Comparison of ENCODE assay signal across 11 mouse cellular contexts in the genomic region with DNA sequence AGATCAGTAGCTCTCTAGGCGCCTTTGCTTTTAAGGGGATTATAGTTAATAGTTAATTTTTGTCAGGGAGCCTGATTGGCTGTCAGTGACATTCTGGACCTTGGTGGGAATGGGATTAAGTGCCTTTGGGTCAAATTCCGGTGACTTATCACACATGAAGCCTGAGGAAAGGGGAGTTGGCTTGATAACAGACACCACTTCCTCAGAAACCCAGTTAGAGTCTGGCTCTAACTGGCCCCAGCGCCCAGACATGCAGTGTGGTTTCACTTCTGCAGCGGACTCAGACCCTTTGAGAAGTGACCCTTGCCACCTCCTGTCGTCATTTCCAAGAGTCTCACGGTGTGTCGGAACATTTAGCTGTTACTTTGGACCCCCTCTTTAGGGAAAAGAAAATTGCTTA. TPM values are rescaled to one million over a fixed set of nuclear protein-coding genes. Genes with fewer than 3 reads are reported as not detected.
DNase-seq lines count a peak whose midpoint lies in the region; ATAC-seq and TF ChIP-seq lines count a peak whose summit lies in the region.
"Had no signal": no experiment of that assay in that cellular context is flagged by ENCODE, and none has a peak within 500 bp of the region (broad histone marks: within the 10 kb centered on the region; RNA-seq: fewer than 3 reads in every experiment).

No protein-coding gene starts in this region.

- H3K27me3 ChIP-seq in heart, adult 2 months (ENCODE audit: control insufficient read depth, insufficient read depth, low read length), result no peaks in the 10 kb centered on the region
- no peaks in the 10 kb centered on the region for H3K27me3 ChIP-seq in megakaryocyte, embryonic 14.5 days (replicated peaks)
- no peaks in the 10 kb centered on the region for H3K27me3 ChIP-seq in midbrain, embryonic 14.5 days (ENCODE audit: control insufficient read depth, insufficient read depth, low read length)

- no peak for TF ChIP-seq CTCF in heart, adult 2 months (IDR thresholded peaks at IDR 0.05)
- no peak for TF ChIP-seq CTCF in bone marrow, adult 2 months (IDR thresholded peaks at IDR 0.05; ENCODE audit: control insufficient read depth, insufficient read depth, low read length)

- peaks cover 2% of the 10 kb centered on the region for H3K4me1 ChIP-seq in heart, adult 2 months (ENCODE audit: control insufficient read depth, insufficient read depth, low read length)
- no peaks in the 10 kb centered on the region; the same call in 1 of the 2 replicates for H3K4me1 ChIP-seq in bone marrow, adult 2 months (ENCODE audit: control insufficient read depth, insufficient read depth, low read length)
- peaks cover 68% of the 10 kb centered on the region for H3K4me1 ChIP-seq in megakaryocyte, embryonic 14.5 days
- H3K4me1 ChIP-seq in midbrain, embryonic 14.5 days (ENCODE audit: control insufficient read depth, insufficient read depth, low read length), result no peaks in the 10 kb centered on the region

- no peak for ATAC-seq in midbrain, embryonic 14.5 days (ENCODE audit: low FRiP score, low TSS enrichment)
- ATAC-seq: inflammation-experienced regulatory T-cells, adult 6 months; midbrain, embryonic 16.5 days had no signal

- H3K4me2 ChIP-seq in midbrain, embryonic 14.5 days (ENCODE audit: low read length), result no peak overlapping the region

- no peak for TF ChIP-seq POLR2A in heart, adult 2 months (IDR thresholded peaks at IDR 0.05; ENCODE audit: insufficient read depth, low read depth, low read length)
- no peak for TF ChIP-seq POLR2A in bone marrow, adult 2 months (IDR thresholded peaks at IDR 0.05; ENCODE audit: borderline replicate concordance, control insufficient read depth, low read depth, low read length)

- no peak for TF ChIP-seq EP300 in heart, adult 2 months (IDR thresholded peaks at IDR 0.05; ENCODE audit: insufficient read depth, low read depth, low read length)

- H3K27ac ChIP-seq in heart, adult 2 months, result peak overlapping the region; percentile 21; the same call in 1 of the 2 replicates
- H3K27ac ChIP-seq in bone marrow, adult 2 months (ENCODE audit: control insufficient read depth, insufficient read depth, low read depth, low read length, poor library complexity), result no peak overlapping the region; the same call in 1 of the 2 replicates
- no peak overlapping the region for H3K27ac ChIP-seq in midbrain, embryonic 14.5 days (replicated peaks; ENCODE audit: low read depth, low read length)

- intact Hi-C loops in heart, adult 2 months (cut with DNase I), result loop anchor here (5.0 kb wide), 1 partner anchor 34 kb away; a partner anchor contains a TSS
- intact Hi-C loops in heart, postnatal 25 days (cut with DNase I), result no loop called here

- DNase-seq in heart, adult 2 months, result peak in 1 of 2 experiments; percentile 33
- no peak for DNase-seq in heart, postnatal 25 days (ENCODE audit: low spot score)
- peak; percentile 77 for DNase-seq in kidney, adult 9 months
- DNase-seq in gastrocnemius, postnatal 25 days, result no peak
- no peak for DNase-seq in midbrain, embryonic 14.5 days
- no peak for DNase-seq in urinary bladder, postnatal 25 days (ENCODE audit: low spot score)
- DNase-seq: adrenal gland, adult 2 months had no signal

- H3K9me3 ChIP-seq in megakaryocyte, embryonic 14.5 days, result no peaks in the 10 kb centered on the region
- H3K9me3 ChIP-seq in midbrain, embryonic 14.5 days (ENCODE audit: control insufficient read depth, low read length), result no peaks in the 10 kb centered on the region

- 23% methylated on average over 7 of the region's 7 CpGs for WGBS in heart, adult 2 months
- 9% methylated on average over 7 of the region's 7 CpGs for WGBS in bone marrow, adult 2 months
- 84% methylated on average over 7 of the region's 7 CpGs for WGBS in midbrain, embryonic 14.5 days

- no peak overlapping the region for H3K4me3 ChIP-seq in heart, adult 2 months
- H3K4me3 ChIP-seq in bone marrow, adult 2 months (replicated peaks; ENCODE audit: control insufficient read depth, low read depth, low read length), result peak overlapping the region; percentile 0
- H3K4me3 ChIP-seq in megakaryocyte, embryonic 14.5 days (replicated peaks), result peak overlapping the region; percentile 91
- H3K4me3 ChIP-seq in midbrain, embryonic 14.5 days (replicated peaks; ENCODE audit: low read depth, low read length), result no peak overlapping the region

- H3K36me3 ChIP-seq in heart, adult 2 months (ENCODE audit: control insufficient read depth, insufficient read depth, low read length), result no peaks in the 10 kb centered on the region
- peaks cover 62% of the 10 kb centered on the region for H3K36me3 ChIP-seq in megakaryocyte, embryonic 14.5 days (replicated peaks; ENCODE audit: low read length)
- peaks cover 21% of the 10 kb centered on the region for H3K36me3 ChIP-seq in midbrain, embryonic 14.5 days (ENCODE audit: control insufficient read depth, insufficient read depth, low read length)

- no peak overlapping the region for H3K9ac ChIP-seq in heart, adult 2 months (ENCODE audit: low read depth, low read length)
- no peak overlapping the region for H3K9ac ChIP-seq in midbrain, embryonic 14.5 days (replicated peaks; ENCODE audit: low read length)

- no peaks in the 10 kb centered on the region for H3K79me2 ChIP-seq in heart, adult 2 months (replicated peaks; ENCODE audit: control insufficient read depth, insufficient read depth, low read length)

RNA-seq across cellular contexts. Expression of a gene that starts 8.4 kb away (rescaled TPM):
- 10 to 100 TPM; 15.5 to 21.6 TPM for total RNA-seq in heart, adult 2 months (2021)
- 8.6 and 20.5 TPM in 2 replicates for polyA plus RNA-seq in heart, adult 2 months (2012; rRNA removed)
- 10 to 100 TPM; 12.9 to 14.3 TPM for total RNA-seq in heart, postnatal 25 days (2021)
- 36.6 and 44.1 TPM in 2 replicates for polyA plus RNA-seq in bone marrow, adult 2 months (2011; ENCODE audit: insufficient read depth, insufficient read length, low replicate concordance, missing spikeins)
- 4.4 and 14.6 TPM in 2 replicates for polyA plus RNA-seq in megakaryocyte, embryonic 14.5 days (2012; ENCODE audit: insufficient read depth, low replicate concordance)
- 1 to 10 TPM; 9.0 to 9.8 TPM for total RNA-seq in gastrocnemius, postnatal 25 days (2021)
- polyA plus RNA-seq in midbrain, embryonic 14.5 days (2014; fragmentation: Nextera tagmentation; extraction: Ambion mirVana), result 41.9 and 49.2 TPM in 2 replicates

RNA-seq across cellular contexts. Expression of a gene that starts 8.5 kb away (rescaled TPM):
- 10 to 100 TPM; 14.7 to 21.2 TPM for total RNA-seq in heart, adult 2 months (2021)
- 33.1 and 41.9 TPM in 2 replicates for polyA plus RNA-seq in heart, adult 2 months (2012; rRNA removed)
- 10 to 100 TPM; 19.6 to 21.4 TPM for total RNA-seq in heart, postnatal 25 days (2021)
- polyA plus RNA-seq in bone marrow, adult 2 months (2011; ENCODE audit: insufficient read depth, insufficient read length, low replicate concordance, missing spikeins), result 24.2 and 28.6 TPM in 2 replicates
- 12.7 and 14.4 TPM in 2 replicates for polyA plus RNA-seq in megakaryocyte, embryonic 14.5 days (2012; ENCODE audit: insufficient read depth, low replicate concordance)
- total RNA-seq in gastrocnemius, postnatal 25 days (2021), result 1 to 10 TPM; 6.9 TPM
- 14.2 and 16.5 TPM in 2 replicates for polyA plus RNA-seq in midbrain, embryonic 14.5 days (2014; fragmentation: Nextera tagmentation; extraction: Ambion mirVana)

RNA-seq across cellular contexts. Expression of a gene that starts 14.6 kb away (rescaled TPM):
- total RNA-seq in heart, adult 2 months (2021), result 100 to 1,000 TPM; 222 to 256 TPM
- 150 and 194 TPM in 2 replicates for polyA plus RNA-seq in heart, adult 2 months (2012; rRNA removed)
- 100 to 1,000 TPM; 245 to 262 TPM for total RNA-seq in heart, postnatal 25 days (2021)
- polyA plus RNA-seq in bone marrow, adult 2 months (2011; ENCODE audit: insufficient read depth, insufficient read length, low replicate concordance, missing spikeins), result 0.92 TPM in 1 of 2 replicates, not detected in the other
- not detected in 2 replicates for polyA plus RNA-seq in megakaryocyte, embryonic 14.5 days (2012; ENCODE audit: insufficient read depth, low replicate concordance)
- total RNA-seq in gastrocnemius, postnatal 25 days (2021), result 100 to 1,000 TPM; 500 to 744 TPM
- polyA plus RNA-seq in midbrain, embryonic 14.5 days (2014; fragmentation: Nextera tagmentation; extraction: Ambion mirVana), result 0.26 and 0.29 TPM in 2 replicates

RNA-seq across cellular contexts. Expression of a gene that starts 33.1 kb away (rescaled TPM):
- 1 to 10 TPM in 1 of 2 experiments, not detected in 1; 1.9 TPM for total RNA-seq in heart, adult 2 months (2021)
- polyA plus RNA-seq in heart, adult 2 months (2012; rRNA removed), result 0.82 and 5.4 TPM in 2 replicates
- total RNA-seq in heart, postnatal 25 days (2021), result 1 to 10 TPM in 1 of 2 experiments, under 1 TPM in 1; 0.91 to 1.2 TPM
- polyA plus RNA-seq in bone marrow, adult 2 months (2011; ENCODE audit: insufficient read depth, insufficient read length, low replicate concordance, missing spikeins), result 307 and 314 TPM in 2 replicates
- polyA plus RNA-seq in megakaryocyte, embryonic 14.5 days (2012; ENCODE audit: insufficient read depth, low replicate concordance), result not detected in 2 replicates
- total RNA-seq in gastrocnemius, postnatal 25 days (2021), result not detected
- polyA plus RNA-seq in midbrain, embryonic 14.5 days (2014; fragmentation: Nextera tagmentation; extraction: Ambion mirVana), result 2.5 and 4.6 TPM in 2 replicates
- total RNA-seq: adrenal gland, adult 2 months had no signal
- polyA plus RNA-seq: adrenal gland, adult 2 months; inflammation-experienced regulatory T-cells, adult 6 months had no signal

RNA-seq across cellular contexts. Expression of a gene that starts 36.5 kb away (rescaled TPM):
- total RNA-seq in heart, adult 2 months (2021), result under 1 TPM; 0.23 to 0.27 TPM
- polyA plus RNA-seq in heart, adult 2 months (2012; rRNA removed), result 0.21 TPM in 1 of 2 replicates, not detected in the other
- total RNA-seq in heart, postnatal 25 days (2021), result under 1 TPM; 0.14 to 0.16 TPM
- 4.3 and 4.7 TPM in 2 replicates for polyA plus RNA-seq in bone marrow, adult 2 months (2011; ENCODE audit: insufficient read depth, insufficient read length, low replicate concordance, missing spikeins)
- polyA plus RNA-seq in megakaryocyte, embryonic 14.5 days (2012; ENCODE audit: insufficient read depth, low replicate concordance), result not detected in 2 replicates
- not detected for total RNA-seq in gastrocnemius, postnatal 25 days (2021)
- 0.22 and 0.53 TPM in 2 replicates for polyA plus RNA-seq in midbrain, embryonic 14.5 days (2014; fragmentation: Nextera tagmentation; extraction: Ambion mirVana)
- total RNA-seq: adrenal gland, adult 2 months had no signal
- polyA plus RNA-seq: adrenal gland, adult 2 months had no signal

Comparison
In these comparisons a context has a peak if more than half of its experiments do, and no peak if none do; other contexts are left out.
1. H3K4me3 ChIP-seq: peak in bone marrow, adult 2 months (single experiment) and megakaryocyte, embryonic 14.5 days (single experiment); none in heart, adult 2 months (single experiment) and midbrain, embryonic 14.5 days (single experiment).
2. RNA of a gene that starts 14.6 kb away (polyA plus RNA-seq): 150 to 194 TPM in heart, adult 2 months; 0.26 to 0.29 TPM in midbrain, embryonic 14.5 days, 0.92 TPM in bone marrow, adult 2 months and not detected in megakaryocyte, embryonic 14.5 days; every median in the first group is over 10 times any median in the second.